ENCODE assay signal across 41 mouse cellular contexts in genomic region chr7:5108272-5108671, GRCm38 (mm10). TPM values are rescaled to one million over a fixed set of nuclear protein-coding genes. Genes with fewer than 3 reads are reported as not detected.
"Had no signal": no experiment of that assay in that cellular context is flagged by ENCODE, and none has a peak within 500 bp of the region (broad histone marks: within the 10 kb centered on the region; RNA-seq: fewer than 3 reads in every experiment).

No protein-coding gene starts in this region.

- H3K4me2 ChIP-seq: heart, embryonic 13.5 days; heart, embryonic 15.5 days; hindbrain, embryonic 13.5 days; hindbrain, embryonic 15.5 days; intestine, embryonic 15.5 days; kidney, embryonic 15.5 days; limb, embryonic 13.5 days; limb, embryonic 15.5 days; liver, embryonic 12.5 days had no signal

- H3K4me1 ChIP-seq: heart, embryonic 13.5 days; heart, embryonic 15.5 days; hindbrain, embryonic 13.5 days; hindbrain, embryonic 15.5 days; intestine, embryonic 15.5 days; kidney, embryonic 15.5 days; limb, embryonic 13.5 days; limb, embryonic 15.5 days; liver, embryonic 12.5 days had no signal

- H3K36me3 ChIP-seq: heart, embryonic 13.5 days; heart, embryonic 15.5 days; hindbrain, embryonic 13.5 days; hindbrain, embryonic 15.5 days; intestine, embryonic 15.5 days; kidney, embryonic 15.5 days; limb, embryonic 13.5 days; limb, embryonic 15.5 days; liver, embryonic 12.5 days had no signal

- H3K4me3 ChIP-seq: heart, embryonic 13.5 days; heart, embryonic 15.5 days; hindbrain, embryonic 13.5 days; hindbrain, embryonic 15.5 days; intestine, embryonic 15.5 days; kidney, embryonic 15.5 days; limb, embryonic 13.5 days; limb, embryonic 15.5 days; liver, embryonic 12.5 days had no signal

- ATAC-seq: forebrain, postnatal 0 days; hindbrain, postnatal 0 days; intestine, embryonic 15.5 days; liver, embryonic 12.5 days had no signal

- H3K9me3 ChIP-seq: heart, embryonic 15.5 days; hindbrain, embryonic 13.5 days; hindbrain, embryonic 15.5 days; intestine, embryonic 15.5 days; kidney, embryonic 15.5 days; limb, embryonic 15.5 days; liver, embryonic 12.5 days had no signal

- H3K27me3 ChIP-seq: heart, embryonic 13.5 days; heart, embryonic 15.5 days; hindbrain, embryonic 13.5 days; hindbrain, embryonic 15.5 days; intestine, embryonic 15.5 days; kidney, embryonic 15.5 days; limb, embryonic 13.5 days; limb, embryonic 15.5 days; liver, embryonic 12.5 days had no signal

- DNase-seq: forebrain, postnatal 0 days; gastrocnemius, postnatal 14 days; gastrocnemius, postnatal 36 days; heart, postnatal 10 days; kidney, adult 11 months; kidney, adult 2 months; kidney, adult 9 months; kidney, postnatal 14 days; kidney, postnatal 36 days; layer of hippocampus, adult 9-11 months; layer of hippocampus, postnatal 36 days; left cerebral cortex, postnatal 4 days had no signal

- H3K9ac ChIP-seq: forebrain, postnatal 0 days; heart, embryonic 13.5 days; heart, embryonic 15.5 days; hindbrain, embryonic 13.5 days; hindbrain, embryonic 15.5 days; intestine, embryonic 15.5 days; kidney, embryonic 15.5 days; limb, embryonic 13.5 days; limb, embryonic 15.5 days; liver, embryonic 12.5 days; liver, embryonic 14.5 days had no signal

- H3K27ac ChIP-seq: heart, embryonic 13.5 days; heart, embryonic 15.5 days; hindbrain, embryonic 13.5 days; hindbrain, embryonic 15.5 days; hindbrain, postnatal 0 days; intestine, embryonic 15.5 days; kidney, embryonic 15.5 days; kidney, postnatal 0 days; limb, embryonic 13.5 days; limb, embryonic 15.5 days; liver, embryonic 12.5 days; liver, embryonic 14.5 days had no signal

RNA-seq across cellular contexts. Expression of gene Rfpl4, which starts 8.5 kb away (rescaled TPM):
- total RNA-seq: forebrain, postnatal 0 days; gastrocnemius, adult 18-20 months; gastrocnemius, adult 8-10 months; gastrocnemius, postnatal 14 days; gastrocnemius, postnatal 36 days; heart, adult 18-20 months; heart, postnatal 10 days; heart, postnatal 25 days; hematopoietic stem cell, adult 5-6 weeks; hindbrain, postnatal 0 days; layer of hippocampus, adult 18-20 months; layer of hippocampus, adult 8-10 months; layer of hippocampus, postnatal 14 days; layer of hippocampus, postnatal 36 days; left cerebral cortex, adult 18-20 months; left cerebral cortex, adult 8-10 months; left cerebral cortex, postnatal 10 days; left cerebral cortex, postnatal 25 days; left cerebral cortex, postnatal 4 days; liver, adult 2 months had no signal
- polyA plus RNA-seq: forebrain, postnatal 0 days; gonadal fat pad, adult 2 months; heart, embryonic 15.5 days; hindbrain, embryonic 11.5 days; hindbrain, embryonic 13.5 days; hindbrain, embryonic 15.5 days; hindbrain, postnatal 0 days; intestine, embryonic 15.5 days; kidney, adult 2 months; kidney, embryonic 15.5 days; kidney, postnatal 0 days; large intestine, adult 2 months; limb, embryonic 11.5 days; limb, embryonic 13.5 days; limb, embryonic 15.5 days; liver, adult 2 months; liver, embryonic 12.5 days; liver, embryonic 14.5 days had no signal

RNA-seq across cellular contexts. Expression of gene Rasl2-9, which starts 17.5 kb away (rescaled TPM):
- total RNA-seq: hematopoietic stem cell, adult 5-6 weeks; hindbrain, postnatal 0 days; layer of hippocampus, adult 18-20 months; layer of hippocampus, postnatal 14 days; layer of hippocampus, postnatal 36 days; left cerebral cortex, postnatal 25 days; left cerebral cortex, postnatal 4 days had no signal
- polyA plus RNA-seq: kidney, embryonic 15.5 days had no signal

RNA-seq across cellular contexts. Expression of gene Vmn1r55, which starts 41.2 kb away (rescaled TPM):
- total RNA-seq: forebrain, postnatal 0 days; gastrocnemius, adult 18-20 months; gastrocnemius, adult 8-10 months; gastrocnemius, postnatal 14 days; gastrocnemius, postnatal 36 days; heart, adult 18-20 months; heart, postnatal 10 days; heart, postnatal 25 days; hematopoietic stem cell, adult 5-6 weeks; hindbrain, postnatal 0 days; layer of hippocampus, adult 18-20 months; layer of hippocampus, postnatal 14 days; layer of hippocampus, postnatal 36 days; left cerebral cortex, adult 18-20 months; left cerebral cortex, adult 8-10 months; left cerebral cortex, postnatal 10 days; left cerebral cortex, postnatal 25 days; left cerebral cortex, postnatal 4 days; liver, adult 2 months had no signal
- polyA plus RNA-seq: forebrain, postnatal 0 days; gonadal fat pad, adult 2 months; heart, embryonic 15.5 days; hindbrain, embryonic 13.5 days; hindbrain, embryonic 15.5 days; hindbrain, postnatal 0 days; intestine, embryonic 15.5 days; kidney, adult 2 months; kidney, embryonic 15.5 days; kidney, postnatal 0 days; large intestine, adult 2 months; limb, embryonic 13.5 days; limb, embryonic 15.5 days; liver, adult 2 months; liver, embryonic 14.5 days had no signal
